Mouse (Mus musculus): ENCODE results near the gene Usp15. TPM values are rescaled to one million over a fixed set of nuclear protein-coding genes. Genes with fewer than 3 reads are reported as not detected.

The Usp15 gene
- polyA plus RNA-seq, 1 experiment from 2014 or later = 85.9 TPM

DNA sequence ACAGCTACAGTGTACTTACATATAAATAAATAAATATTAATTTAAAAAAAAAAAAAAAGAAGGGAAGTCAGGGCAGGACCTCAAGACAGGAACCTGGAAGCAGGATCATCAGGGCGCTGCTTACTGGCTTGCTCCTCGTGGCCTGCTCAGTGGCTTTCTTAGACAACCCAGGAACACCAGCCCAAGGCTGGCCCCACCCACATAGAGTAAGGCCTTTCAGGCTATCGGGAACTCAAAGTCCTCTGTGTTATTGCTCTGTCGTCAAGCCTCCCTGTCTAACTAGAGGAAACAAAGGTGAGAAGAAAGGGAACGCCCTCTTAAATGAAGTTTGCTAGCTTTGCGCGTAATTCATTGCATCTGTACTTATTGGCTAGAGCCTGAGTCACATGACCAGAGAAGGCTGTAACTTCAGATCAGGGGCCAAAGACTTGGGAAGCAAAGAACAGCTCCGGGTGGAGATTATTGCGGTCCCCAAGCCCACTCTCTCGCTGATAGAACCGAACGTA lies 107.3 kb downstream of the Usp15 start:
- H3K36me3 ChIP-seq (ENCODE audit: control insufficient read depth, insufficient read depth, low read length) = no peaks in the 10 kb centered on the region
- H3K9ac ChIP-seq (ENCODE audit: low read depth, low read length) = no peak overlapping the region
- ATAC-seq (replicated peaks; ENCODE audit: insufficient number of reproducible peaks, low FRiP score, low TSS enrichment) = no peak
- WGBS (ENCODE audit: insufficient replicate concordance) = 68% methylated on average over 12 of the region's 12 CpGs
- H3K9me3 ChIP-seq (replicated peaks; ENCODE audit: control insufficient read depth, low read length) = no peaks in the 10 kb centered on the region
- 0 out of 2 replicates have a peak overlapping the region, but pooled peaks have one; percentile 14 for H3K4me2 ChIP-seq
- H3K4me3 ChIP-seq (ENCODE audit: low read depth, low read length) = no peak overlapping the region
- no peaks in the 10 kb centered on the region for H3K4me1 ChIP-seq (ENCODE audit: control insufficient read depth, insufficient read depth, low read length)
- no peaks in the 10 kb centered on the region for H3K27me3 ChIP-seq (ENCODE audit: control insufficient read depth, insufficient read depth, low read length)
- no peak overlapping the region for H3K27ac ChIP-seq (ENCODE audit: low read depth, low read length)

DNA sequence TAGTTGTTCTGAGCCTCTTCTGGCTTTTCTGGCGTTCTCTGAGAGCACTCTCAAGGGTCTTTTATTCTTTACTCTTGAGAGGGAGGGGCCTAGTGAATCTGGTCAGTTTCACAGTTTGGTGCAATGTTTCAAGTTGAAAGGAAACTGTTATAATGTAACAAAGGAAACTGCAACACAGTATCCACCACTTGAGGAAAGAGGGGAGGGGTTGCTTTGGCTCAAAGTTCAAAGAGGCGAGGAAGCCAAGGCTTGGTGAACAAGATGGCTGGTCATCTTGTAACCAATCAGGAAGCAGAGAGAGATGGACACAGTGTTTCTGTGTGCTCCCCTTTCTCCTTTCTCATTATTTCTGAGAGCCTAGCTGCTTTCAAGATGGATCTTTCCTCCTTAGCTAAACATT lies 109.9 kb downstream of the Usp15 start:
- ATAC-seq (replicated peaks; ENCODE audit: insufficient number of reproducible peaks, low FRiP score, low TSS enrichment) = no peak
- no peaks in the 10 kb centered on the region for H3K4me1 ChIP-seq (ENCODE audit: control insufficient read depth, insufficient read depth, low read length)
- no peak overlapping the region for H3K4me2 ChIP-seq
- no peak overlapping the region for H3K9ac ChIP-seq (ENCODE audit: low read depth, low read length)
- WGBS (ENCODE audit: insufficient replicate concordance) = 84% methylated on average over 2 of the region's 2 CpGs
- H3K36me3 ChIP-seq (ENCODE audit: control insufficient read depth, insufficient read depth, low read length) = no peaks in the 10 kb centered on the region
- no peaks in the 10 kb centered on the region for H3K27me3 ChIP-seq (ENCODE audit: control insufficient read depth, insufficient read depth, low read length)
- no peak overlapping the region for H3K4me3 ChIP-seq (ENCODE audit: low read depth, low read length)
- no peak overlapping the region for H3K27ac ChIP-seq (ENCODE audit: low read depth, low read length)
- H3K9me3 ChIP-seq (replicated peaks; ENCODE audit: control insufficient read depth, low read length) = no peaks in the 10 kb centered on the region

DNA sequence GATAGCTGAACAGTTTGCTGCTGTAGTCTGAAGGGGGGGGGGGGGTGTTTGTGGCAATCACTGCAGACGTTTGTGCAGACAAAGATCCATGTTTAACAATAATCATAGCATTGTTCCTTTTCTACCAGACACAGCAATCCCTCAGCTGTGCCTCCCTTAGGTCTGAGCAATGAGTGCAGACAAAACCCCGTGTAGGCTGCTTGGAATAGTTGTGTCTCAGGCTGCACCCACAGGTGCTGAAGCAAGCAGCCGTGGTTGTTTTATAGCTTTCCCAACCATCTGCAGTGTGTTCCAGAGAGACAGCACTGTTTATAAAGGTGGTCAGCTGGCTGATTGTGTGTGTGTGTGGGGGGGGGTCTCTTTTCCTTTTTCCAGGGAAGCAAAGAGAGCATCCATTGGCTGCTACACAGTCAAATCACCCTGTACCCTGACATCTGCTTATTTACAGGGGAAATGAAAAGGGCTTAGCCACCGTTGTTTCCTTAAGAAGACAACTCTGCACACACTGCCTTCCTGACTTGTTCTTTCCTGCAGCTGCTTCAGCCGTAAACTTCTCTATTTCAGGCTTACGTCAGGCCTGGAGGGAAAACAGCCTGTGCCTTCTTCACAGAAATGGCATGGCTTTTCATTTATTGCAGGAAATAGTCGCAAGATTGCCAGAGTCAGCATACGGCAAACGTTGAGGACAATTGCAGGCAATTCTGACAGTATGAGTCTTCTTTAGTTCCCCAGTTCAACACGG lies 111.7 kb downstream of the Usp15 start:
- ATAC-seq (replicated peaks; ENCODE audit: insufficient number of reproducible peaks, low FRiP score, low TSS enrichment) = no peak
- Histone ChIP-seq H3K9me3 (replicated peaks; ENCODE audit: control insufficient read depth, low read length) (no peaks in the 10 kb centered on the region), H3K4me3 (ENCODE audit: low read depth, low read length) (no peak overlapping the region), H3K4me1 (ENCODE audit: control insufficient read depth, insufficient read depth, low read length) (no peaks in the 10 kb centered on the region), H3K4me2 (no peak overlapping the region), H3K36me3 (ENCODE audit: control insufficient read depth, insufficient read depth, low read length) (no peaks in the 10 kb centered on the region), H3K27ac (ENCODE audit: low read depth, low read length) (no peak overlapping the region), H3K9ac (ENCODE audit: low read depth, low read length) (no peak overlapping the region), H3K27me3 (ENCODE audit: control insufficient read depth, insufficient read depth, low read length) (no peaks in the 10 kb centered on the region)
- 62% methylated on average over 10 of the region's 10 CpGs for WGBS (ENCODE audit: insufficient replicate concordance)

DNA sequence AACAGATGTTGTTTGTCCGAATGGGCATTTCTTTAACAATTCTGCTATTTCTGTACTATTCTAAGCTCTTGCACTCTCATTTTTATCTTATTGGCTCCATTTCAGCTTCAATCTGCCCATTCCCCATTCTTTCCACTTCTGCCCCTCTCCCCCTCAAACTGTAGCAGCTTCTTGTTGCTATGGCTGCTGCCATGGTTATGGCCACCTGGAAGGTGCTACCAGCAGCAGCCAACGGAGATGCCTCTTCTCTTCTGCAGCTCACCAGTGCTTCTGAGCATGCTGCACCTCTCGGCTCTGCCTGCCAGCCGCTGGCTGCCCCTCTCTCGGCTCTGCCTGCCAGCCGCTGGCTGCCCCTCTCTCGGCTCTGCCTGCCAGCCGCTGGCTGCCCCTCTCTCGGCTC lies 112.5 kb downstream of the Usp15 start:
- Histone ChIP-seq H3K27ac (ENCODE audit: low read depth, low read length) (no peak overlapping the region), H3K4me1 (ENCODE audit: control insufficient read depth, insufficient read depth, low read length) (no peaks in the 10 kb centered on the region), H3K27me3 (ENCODE audit: control insufficient read depth, insufficient read depth, low read length) (no peaks in the 10 kb centered on the region), H3K9ac (ENCODE audit: low read depth, low read length) (no peak overlapping the region), H3K9me3 (replicated peaks; ENCODE audit: control insufficient read depth, low read length) (no peaks in the 10 kb centered on the region), H3K4me3 (ENCODE audit: low read depth, low read length) (no peak overlapping the region), H3K36me3 (ENCODE audit: control insufficient read depth, insufficient read depth, low read length) (no peaks in the 10 kb centered on the region), H3K4me2 (no peak overlapping the region)
- WGBS (ENCODE audit: insufficient replicate concordance) = 59% methylated on average over 9 of the region's 9 CpGs
- no peak for ATAC-seq (replicated peaks; ENCODE audit: insufficient number of reproducible peaks, low FRiP score, low TSS enrichment)

DNA sequence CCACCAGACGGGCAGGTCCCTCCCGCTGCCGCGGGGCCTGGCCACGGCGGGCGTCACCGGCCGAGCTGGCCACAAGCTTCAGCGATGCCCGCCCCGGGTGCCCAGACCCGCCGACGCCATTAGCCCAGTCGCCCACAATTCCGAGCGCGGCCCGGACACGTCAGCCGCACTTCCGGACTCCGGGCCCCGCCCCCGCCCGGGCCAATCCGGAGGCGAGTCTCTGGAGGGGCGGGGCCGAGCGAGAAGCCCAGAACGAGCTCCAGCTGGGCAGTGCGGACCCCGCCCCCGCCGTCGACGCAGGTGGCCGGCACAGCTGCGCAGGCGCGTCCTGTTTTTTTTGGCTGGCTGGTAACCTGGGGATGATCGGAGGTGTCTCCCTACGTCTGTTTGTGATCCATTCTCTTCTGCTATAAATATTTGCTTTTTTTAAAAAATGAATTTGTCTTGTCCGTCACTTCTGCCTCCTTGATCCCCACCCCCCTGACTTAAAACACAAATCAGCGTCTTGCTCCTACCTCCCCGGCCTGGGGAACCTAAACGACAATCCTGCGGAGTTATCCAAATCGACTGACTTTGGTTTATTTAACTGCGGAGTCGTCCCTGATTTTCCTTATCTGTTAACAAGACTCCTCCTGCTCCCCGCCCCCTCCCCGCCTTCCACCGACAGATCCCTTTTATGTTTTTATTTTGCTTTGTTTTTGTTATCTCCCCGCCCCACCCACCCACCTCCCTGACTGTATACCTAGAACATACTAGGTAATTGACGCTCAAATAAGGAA lies 120.4 kb downstream of the Usp15 start, which contains the start of gene Mon2:
TSS of gene Mon2 (minus strand) at position 261 of the 779 bp plus-strand sequence.
- peak within 1 kb of the TSS; percentile 100 for H3K4me3 ChIP-seq (ENCODE audit: low read depth, low read length)
- under 1% methylated on average over 58 of the region's 58 CpGs for WGBS (ENCODE audit: insufficient replicate concordance)
- H3K4me1 ChIP-seq (ENCODE audit: control insufficient read depth, insufficient read depth, low read length) = peaks cover 14% of the 10 kb centered on the region
- peak within 1 kb of the TSS; percentile 88 for H3K4me2 ChIP-seq
- H3K36me3 ChIP-seq (ENCODE audit: control insufficient read depth, insufficient read depth, low read length) = no peaks in the 10 kb centered on the region
- H3K27ac ChIP-seq (ENCODE audit: low read depth, low read length) = peak within 1 kb of the TSS; percentile 76
- H3K9me3 ChIP-seq (replicated peaks; ENCODE audit: control insufficient read depth, low read length) = no peaks in the 10 kb centered on the region
- peak; percentile 100 for ATAC-seq (replicated peaks; ENCODE audit: insufficient number of reproducible peaks, low FRiP score, low TSS enrichment)
- no peaks in the 10 kb centered on the region for H3K27me3 ChIP-seq (ENCODE audit: control insufficient read depth, insufficient read depth, low read length)
- peak within 1 kb of the TSS; percentile 90 for H3K9ac ChIP-seq (ENCODE audit: low read depth, low read length)

DNA sequence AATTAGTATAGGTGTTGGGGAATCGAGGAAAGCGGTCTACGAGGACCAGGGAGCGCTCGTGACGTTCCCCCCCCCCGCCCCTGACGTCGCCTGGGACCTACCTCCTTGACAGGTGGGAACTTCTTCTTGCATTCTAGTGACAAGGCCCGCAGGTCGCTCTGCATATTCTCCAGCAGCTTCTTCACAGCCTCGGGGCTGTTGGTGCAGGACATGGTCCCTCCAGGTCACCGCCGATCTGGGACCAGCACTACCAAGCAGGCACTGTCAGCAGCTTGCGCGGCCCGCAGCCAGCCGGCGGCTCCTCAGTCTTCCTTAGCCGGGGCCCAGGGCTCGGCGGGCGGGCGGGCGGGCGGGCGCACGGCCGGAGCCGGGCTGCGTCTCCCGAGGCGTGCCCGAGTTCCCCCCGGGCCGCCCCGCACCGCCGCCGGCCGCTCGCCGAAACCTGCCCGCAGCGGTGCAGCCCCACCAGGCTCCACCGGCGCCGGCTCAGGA lies 121.0 kb downstream of the Usp15 start:
- Histone ChIP-seq H3K9me3 (replicated peaks; ENCODE audit: control insufficient read depth, low read length) (no peaks in the 10 kb centered on the region), H3K9ac (ENCODE audit: low read depth, low read length) (peak overlapping the region; percentile 90), H3K4me1 (ENCODE audit: control insufficient read depth, insufficient read depth, low read length) (peaks cover 14% of the 10 kb centered on the region), H3K27ac (ENCODE audit: low read depth, low read length) (peak overlapping the region; percentile 76), H3K4me3 (ENCODE audit: low read depth, low read length) (peak overlapping the region; percentile 100), H3K36me3 (ENCODE audit: control insufficient read depth, insufficient read depth, low read length) (no peaks in the 10 kb centered on the region), H3K27me3 (ENCODE audit: control insufficient read depth, insufficient read depth, low read length) (no peaks in the 10 kb centered on the region), H3K4me2 (peak overlapping the region; percentile 88)
- under 1% methylated on average over 24 of the region's 48 CpGs for WGBS (ENCODE audit: insufficient replicate concordance)
- ATAC-seq (replicated peaks; ENCODE audit: insufficient number of reproducible peaks, low FRiP score, low TSS enrichment) = peak; percentile 62

DNA sequence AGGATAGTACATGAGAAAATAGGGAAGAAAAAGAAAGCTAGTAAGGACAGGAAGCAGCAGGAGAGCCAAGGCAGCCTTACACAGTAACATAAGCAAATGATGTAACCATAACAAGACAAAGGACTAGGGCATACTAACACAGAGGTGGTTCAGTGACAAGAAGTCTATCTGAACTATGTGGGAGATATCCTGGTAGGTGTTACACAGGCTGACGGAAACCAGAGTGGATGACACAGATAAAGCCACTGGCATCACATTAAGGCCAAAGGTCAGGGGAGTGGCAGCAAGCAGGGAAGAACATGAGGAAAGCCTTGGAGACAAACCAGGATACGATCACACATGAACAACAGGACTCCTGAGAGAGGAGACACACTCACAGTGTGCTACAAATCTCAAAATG lies 124.8 kb downstream of the Usp15 start:
- Histone ChIP-seq H3K9ac (ENCODE audit: low read depth, low read length) (no peak overlapping the region), H3K4me3 (ENCODE audit: low read depth, low read length) (no peak overlapping the region), H3K27ac (ENCODE audit: low read depth, low read length) (0 out of 2 replicates have a peak overlapping the region, but pooled peaks have one; percentile 38), H3K36me3 (ENCODE audit: control insufficient read depth, insufficient read depth, low read length) (peaks cover 8% of the 10 kb centered on the region; the same call in 1 of the 2 replicates), H3K27me3 (ENCODE audit: control insufficient read depth, insufficient read depth, low read length) (no peaks in the 10 kb centered on the region), H3K4me1 (ENCODE audit: control insufficient read depth, insufficient read depth, low read length) (peaks cover 14% of the 10 kb centered on the region), H3K9me3 (replicated peaks; ENCODE audit: control insufficient read depth, low read length) (no peaks in the 10 kb centered on the region), H3K4me2 (peak overlapping the region; percentile 7; the same call in 1 of the 2 replicates)
- WGBS (ENCODE audit: insufficient replicate concordance) = 18% methylated on average over 2 of the region's 2 CpGs
- no peak for ATAC-seq (replicated peaks; ENCODE audit: insufficient number of reproducible peaks, low FRiP score, low TSS enrichment)

DNA sequence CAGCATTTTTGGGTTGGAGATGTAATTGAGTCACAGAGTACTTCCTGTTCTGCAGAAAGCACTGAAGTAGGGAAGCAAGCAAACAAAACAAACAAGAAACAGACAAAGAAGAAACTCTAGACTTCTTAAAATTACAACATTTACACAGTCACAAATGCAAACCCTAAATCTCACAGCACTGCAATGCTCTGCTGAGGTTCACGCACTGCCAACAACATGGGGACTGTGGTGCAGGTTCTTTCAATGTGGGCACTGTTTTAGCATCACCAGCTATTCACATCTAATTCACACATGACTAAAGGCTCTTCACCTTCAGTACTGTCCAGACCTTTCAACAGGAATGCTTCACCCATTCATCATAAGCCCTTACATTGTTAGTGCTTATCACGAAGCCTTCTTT lies 133.8 kb downstream of the Usp15 start:
- 80% methylated on average over 2 of the region's 2 CpGs for WGBS (ENCODE audit: insufficient replicate concordance)
- Histone ChIP-seq H3K27ac (ENCODE audit: low read depth, low read length) (no peak overlapping the region; the same call in 1 of the 2 replicates), H3K27me3 (ENCODE audit: control insufficient read depth, insufficient read depth, low read length) (no peaks in the 10 kb centered on the region), H3K9ac (ENCODE audit: low read depth, low read length) (no peak overlapping the region), H3K4me1 (ENCODE audit: control insufficient read depth, insufficient read depth, low read length) (no peaks in the 10 kb centered on the region; the same call in 1 of the 2 replicates), H3K36me3 (ENCODE audit: control insufficient read depth, insufficient read depth, low read length) (no peaks in the 10 kb centered on the region), H3K9me3 (replicated peaks; ENCODE audit: control insufficient read depth, low read length) (no peaks in the 10 kb centered on the region), H3K4me3 (ENCODE audit: low read depth, low read length) (no peak overlapping the region), H3K4me2 (no peak overlapping the region)
- ATAC-seq (replicated peaks; ENCODE audit: insufficient number of reproducible peaks, low FRiP score, low TSS enrichment) = no peak

Data from heart, embryonic 11.5 days (tissue).